Mouse (Mus musculus) retina, embryonic 14.5 days (tissue): ENCODE measurements around the gene Plxnb1.

Source experiments
- DNase-seq: peaks from one replicate; pipeline ENCODE4 v3.0.0-alpha.2; 2015; ENCODE audit warnings: low spot score

Gene Plxnb1

GRCm38 (mm10) chr9:109060898-109061295 lies 34.3 kb upstream of the Plxnb1 start:
- DNase-seq = no peak

DNA sequence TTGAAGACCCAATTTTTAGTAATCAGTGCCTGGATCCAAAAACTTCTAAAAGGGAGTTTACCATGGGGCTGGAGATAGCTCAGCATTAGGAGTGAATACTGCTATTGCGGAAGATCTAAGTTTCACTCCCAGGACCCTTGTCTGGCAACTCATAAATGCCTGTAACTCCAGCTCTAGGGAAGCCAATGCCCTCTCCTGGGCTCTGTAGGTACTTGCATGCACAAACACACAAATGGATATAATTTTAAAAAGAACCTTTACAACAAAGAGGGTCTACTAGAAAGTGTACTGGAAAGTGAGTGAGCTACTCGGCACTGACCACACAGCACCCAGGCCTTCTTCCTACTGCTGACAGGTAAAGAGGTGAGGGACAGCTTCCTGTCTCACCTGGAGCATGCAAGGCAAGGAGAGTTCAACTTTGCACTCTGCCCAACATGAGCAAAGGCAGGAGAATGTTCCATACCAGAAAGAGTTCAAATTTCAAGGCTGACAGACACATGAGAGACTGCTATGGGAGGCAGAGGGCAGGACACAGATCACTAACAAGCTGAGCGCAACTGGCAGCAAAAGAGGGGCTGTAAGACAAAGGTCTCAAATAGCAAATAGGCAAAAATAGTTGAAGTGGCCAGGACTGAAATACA lies 27.0 kb upstream of the Plxnb1 start:
- DNase-seq = no peak

DNA sequence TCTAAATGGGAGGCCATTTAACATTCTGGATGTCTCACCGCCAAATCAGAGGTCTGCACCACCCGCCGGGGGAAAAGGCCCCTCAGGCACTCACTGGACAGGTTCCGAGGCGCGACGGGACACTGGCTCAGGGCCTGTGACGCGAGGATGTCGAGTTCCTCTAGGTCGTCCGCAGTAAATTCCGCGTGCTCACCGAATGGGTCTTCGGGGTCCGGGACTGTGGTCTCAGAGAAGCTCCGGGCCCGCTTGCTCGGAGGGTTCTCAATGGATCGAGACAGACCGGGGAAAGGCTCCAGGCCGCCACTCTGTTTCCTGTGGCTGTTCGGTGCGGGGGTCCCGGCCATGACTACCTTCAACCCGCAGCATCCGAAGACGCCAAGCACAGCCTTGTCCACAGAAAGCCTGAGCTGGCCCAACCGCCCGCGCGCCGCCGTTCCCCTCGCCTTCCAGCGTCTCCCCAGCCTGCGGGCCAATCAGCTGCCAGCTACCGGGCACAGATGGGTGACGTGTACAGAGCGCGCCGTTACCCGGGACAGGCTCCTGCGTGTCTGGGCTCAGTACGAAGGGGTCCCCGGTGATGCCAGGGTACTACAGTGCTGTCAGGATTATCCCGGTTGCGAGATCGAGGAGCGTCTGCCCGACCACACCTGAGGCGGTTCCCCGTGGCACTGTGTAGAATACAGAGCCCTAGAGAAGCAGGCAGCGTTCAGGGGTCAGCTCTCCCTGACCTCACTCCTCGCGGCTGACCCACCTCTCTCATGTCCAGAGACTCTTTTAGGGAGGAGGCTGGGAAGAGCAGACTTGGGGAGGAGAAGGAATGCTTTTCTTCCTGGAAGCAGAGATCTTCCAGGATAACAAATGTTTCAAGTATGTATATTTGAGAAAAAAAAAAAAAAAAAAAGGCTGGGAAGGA lies 21.3 kb upstream of the Plxnb1 start, which contains the start of gene Atrip:
Gene Atrip, minus strand, starts transcription at position 464 of the 913 bp plus-strand sequence.
- DNase-seq = peak; percentile 91

GRCm38 (mm10) chr9:109080516-109080915 lies 14.7 kb upstream of the Plxnb1 start:
- no peak for DNase-seq

DNA sequence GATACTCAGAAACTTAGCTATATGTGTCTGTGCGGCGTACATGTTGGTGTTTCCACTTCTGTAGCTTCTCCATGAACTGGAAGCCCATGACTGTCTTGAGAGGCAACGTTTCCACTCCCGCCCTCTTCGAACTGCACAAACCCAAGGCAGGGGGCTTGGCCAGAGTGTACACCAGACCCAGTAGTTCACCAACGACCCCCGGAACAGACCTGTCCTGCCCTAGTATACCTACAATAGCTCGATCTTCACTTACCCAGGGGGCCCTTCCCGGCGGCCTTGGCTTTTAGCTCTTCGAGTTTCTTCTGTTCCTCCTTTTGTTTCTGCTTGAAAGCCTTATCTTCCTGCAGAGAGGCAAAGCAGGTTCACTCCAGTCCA lies 13.5 kb upstream of the Plxnb1 start:
- DNase-seq = no peak

GRCm38 (mm10) chr9:109082124-109082800 lies 12.9 kb upstream of the Plxnb1 start, which contains the start of the genes Ccdc51 and Tma7:
Ccdc51 (plus strand) TSS chr9:109082493.
Tma7 (minus strand) TSS chr9:109082587.
- peak; percentile 88 for DNase-seq

- peak; percentile 68 for DNase-seq
Measured at GRCm38 (mm10) chr9:109084922-109085321, 10.3 kb upstream of the Plxnb1 start.

- peak; percentile 67 for DNase-seq
Measured at GRCm38 (mm10) chr9:109087987-109088386, 7.2 kb upstream of the Plxnb1 start.

DNA sequence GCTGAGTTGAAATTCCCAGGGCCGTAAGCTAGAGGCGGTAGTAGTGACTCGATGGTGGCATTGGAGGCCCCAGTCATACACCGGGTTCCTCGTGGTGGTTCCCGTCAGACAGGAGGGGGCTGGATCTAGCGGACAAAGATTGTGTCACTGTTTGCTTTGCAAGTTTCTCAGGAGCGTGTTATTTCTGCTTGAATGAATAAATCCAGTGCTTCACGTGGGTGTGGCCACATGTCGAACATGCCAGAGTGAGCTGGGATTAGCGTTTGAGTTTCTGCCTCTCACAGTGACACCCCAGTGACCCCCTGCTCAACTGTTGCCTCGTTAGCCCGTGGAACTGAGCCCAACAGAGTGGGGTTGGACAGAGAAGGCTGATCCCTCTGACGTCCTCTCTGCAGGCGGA lies 4.7 kb upstream of the Plxnb1 start:
- peak; percentile 66 for DNase-seq

DNA sequence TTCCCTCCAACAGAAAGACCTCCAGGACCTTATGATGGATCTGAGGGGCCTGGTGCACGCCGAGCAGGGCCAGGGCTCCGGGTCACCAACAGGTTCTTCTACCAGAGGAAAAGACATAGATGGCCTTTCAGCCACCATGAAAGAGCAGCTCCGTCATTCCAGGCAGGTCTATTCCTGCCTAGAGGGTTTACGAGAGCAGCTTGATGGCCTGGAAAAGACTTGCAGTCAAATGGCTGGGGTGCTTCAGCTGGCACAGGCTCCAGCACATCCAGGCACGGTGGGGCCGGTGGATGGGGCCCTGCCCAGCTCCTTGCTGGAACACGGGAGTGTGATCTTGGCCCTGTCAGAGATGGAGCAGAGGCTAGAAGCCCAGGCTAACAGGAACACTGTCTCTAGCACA lies 3.4 kb upstream of the Plxnb1 start:
- DNase-seq = no peak

GRCm38 (mm10) chr9:109092799-109093198 lies 2.4 kb upstream of the Plxnb1 start:
- no peak for DNase-seq

DNA sequence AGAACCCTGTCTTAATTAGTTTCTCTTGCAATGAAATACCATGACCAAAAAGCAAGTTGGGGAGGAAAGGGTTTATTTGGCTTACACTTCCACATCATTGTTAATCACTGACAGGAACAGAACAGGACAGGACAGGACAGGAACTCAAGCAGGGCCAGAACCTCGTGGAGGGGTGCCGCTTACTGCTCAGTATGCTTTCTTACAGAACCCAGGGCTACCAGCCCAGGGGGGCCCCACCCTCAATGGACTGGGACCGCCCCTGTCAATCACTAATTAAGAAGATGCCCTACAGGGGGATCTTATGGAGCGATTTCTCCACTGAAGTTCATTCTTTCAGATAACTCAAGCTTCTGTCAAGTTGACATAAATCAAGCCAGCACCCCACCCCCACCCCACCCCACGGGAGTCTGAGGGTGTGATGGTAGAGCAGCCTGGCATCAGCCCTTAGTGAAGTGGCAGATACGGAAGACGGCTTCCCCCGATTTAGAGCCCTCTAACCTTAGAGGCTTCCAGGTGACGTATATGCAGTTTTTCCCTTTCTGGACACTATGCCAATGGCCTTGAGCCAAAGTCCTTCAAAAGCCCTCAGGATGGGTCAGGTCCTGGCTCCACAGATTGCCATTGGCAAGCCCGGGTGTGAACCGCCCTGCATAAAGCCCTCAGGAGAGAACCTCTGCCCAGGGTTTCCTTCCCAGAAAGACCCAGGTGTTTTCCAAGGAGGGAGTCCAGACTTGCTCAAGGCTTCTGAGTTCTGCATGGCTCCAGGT lies 1.2 kb upstream of the Plxnb1 start:
- DNase-seq = no peak

DNA sequence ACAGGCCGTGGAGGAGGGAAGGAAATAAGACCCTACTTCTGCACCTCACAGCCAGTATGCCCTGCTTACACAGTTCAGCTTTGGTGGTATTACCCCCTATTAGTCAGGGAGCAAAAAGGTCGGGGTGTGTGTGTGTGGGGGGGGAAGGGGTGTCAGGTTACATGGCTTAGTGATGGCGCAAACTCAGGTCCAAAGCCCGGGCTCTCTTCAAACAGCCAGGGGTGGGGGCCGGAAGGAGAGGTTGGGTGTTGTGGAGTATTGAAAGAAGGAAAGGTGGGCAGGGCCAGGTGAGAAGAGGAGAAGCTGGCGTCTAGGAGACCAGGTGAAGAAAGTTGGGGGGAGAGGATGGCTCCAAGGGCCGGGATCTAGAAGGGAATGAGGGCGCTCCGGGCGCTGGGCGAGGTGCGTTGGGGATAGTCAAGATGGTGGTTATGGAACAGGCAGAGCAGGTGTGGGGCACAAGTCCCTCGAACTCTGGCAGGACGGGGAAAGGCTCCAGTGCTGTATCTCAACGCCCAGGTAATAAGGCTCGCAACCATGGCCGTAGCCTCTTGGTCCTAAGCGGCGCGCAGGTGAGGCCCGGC lies 544 bp upstream of the Plxnb1 start:
- no peak for DNase-seq

DNA sequence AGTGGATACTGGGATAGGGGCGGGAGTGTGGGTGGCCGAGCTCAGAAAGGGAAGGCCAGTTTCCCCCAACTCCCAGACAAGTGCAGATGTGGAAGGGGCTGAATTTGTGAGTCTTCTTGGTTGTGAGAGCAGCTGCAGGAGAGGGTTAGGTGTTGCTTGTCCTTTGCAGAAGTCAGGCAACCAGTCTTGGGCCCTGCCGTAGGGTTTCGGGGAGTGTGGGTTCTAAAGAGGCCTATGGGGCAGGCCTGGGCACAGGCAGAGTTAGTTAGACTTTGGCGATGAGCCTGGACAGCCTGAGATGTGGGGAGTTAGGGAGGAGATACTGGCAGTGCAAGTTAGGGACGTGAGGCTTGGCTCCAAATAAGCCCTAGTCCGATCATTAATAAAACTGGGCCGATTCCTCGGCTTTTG lies 1.1 kb downstream of the Plxnb1 start:
- DNase-seq = peak; percentile 38

- DNase-seq = no peak
Measured at GRCm38 (mm10) chr9:109096856-109097255, 1.7 kb downstream of the Plxnb1 start.

DNA sequence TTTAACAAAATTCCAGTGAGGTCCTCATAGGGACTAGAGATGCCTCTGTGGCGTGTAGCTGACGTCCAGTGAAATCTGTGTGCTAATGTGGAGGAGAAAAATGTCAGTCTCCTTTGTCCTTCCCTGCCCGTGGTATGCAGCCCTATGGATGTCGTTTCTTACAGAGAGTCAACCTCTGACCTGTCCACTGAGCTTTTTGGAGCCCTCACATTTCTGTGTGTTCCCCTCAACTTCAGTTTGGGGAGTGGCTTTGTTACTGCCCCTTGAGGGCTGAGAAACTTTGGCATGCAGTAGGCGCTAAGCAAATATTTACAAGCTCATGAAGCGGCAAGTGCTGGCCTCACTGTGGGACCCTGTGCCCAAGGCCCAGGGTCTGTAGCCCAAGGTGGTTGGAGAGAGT lies 2.1 kb downstream of the Plxnb1 start:
- DNase-seq = no peak

- DNase-seq = no peak
Measured at GRCm38 (mm10) chr9:109097831-109098230, 2.6 kb downstream of the Plxnb1 start.

GRCm38 (mm10) chr9:109098366-109098765 lies 3.2 kb downstream of the Plxnb1 start:
- DNase-seq = no peak

DNA sequence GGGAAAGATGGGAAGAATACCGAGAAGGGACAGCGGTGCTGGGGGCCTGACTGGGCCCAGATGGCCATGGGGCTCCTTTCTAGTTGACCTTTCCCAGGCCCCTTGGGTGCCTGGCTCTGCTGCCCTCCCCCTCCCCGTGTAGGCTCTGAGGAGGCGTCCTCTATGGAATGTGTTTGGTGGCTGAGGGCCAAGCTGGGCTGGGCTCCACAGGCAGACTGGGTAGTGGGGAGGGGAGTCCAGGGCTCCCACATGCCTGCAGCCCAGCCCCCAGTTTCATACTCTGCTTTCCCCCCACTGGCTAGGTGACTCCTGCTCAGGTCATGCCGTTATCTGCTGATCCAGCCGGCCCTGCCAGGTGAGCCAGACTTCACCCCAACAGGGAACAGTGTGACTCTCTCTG lies 3.8 kb downstream of the Plxnb1 start:
- no peak for DNase-seq

DNA sequence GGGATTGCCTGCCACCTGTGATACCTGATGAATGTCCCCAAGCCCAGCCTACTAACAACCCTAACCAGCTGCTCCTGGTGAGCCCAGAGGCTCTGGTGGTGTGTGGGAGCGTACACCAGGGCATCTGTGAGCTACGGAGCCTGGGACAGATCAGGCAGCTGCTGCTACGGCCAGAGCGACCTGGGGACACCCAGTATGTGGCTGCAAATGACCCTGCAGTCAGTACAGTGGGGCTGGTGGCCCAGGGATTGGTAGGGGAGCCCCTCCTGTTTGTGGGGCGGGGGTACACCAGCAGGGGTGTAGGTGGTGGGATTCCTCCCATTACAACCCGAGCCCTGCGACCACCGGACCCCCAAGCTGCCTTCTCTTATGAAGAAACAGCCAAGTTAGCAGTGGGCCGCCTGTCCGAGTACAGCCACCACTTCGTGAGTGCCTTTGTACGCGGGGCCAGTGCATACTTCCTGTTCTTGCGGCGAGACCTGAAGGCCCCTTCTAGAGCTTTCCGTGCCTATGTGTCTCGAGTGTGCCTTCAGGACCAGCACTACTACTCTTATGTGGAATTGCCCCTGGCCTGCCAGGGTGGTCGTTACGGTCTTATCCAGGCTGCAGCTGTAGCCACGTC lies 5.2 kb downstream of the Plxnb1 start:
- no peak for DNase-seq

GRCm38 (mm10) chr9:109101933-109102445 lies 6.8 kb downstream of the Plxnb1 start:
- DNase-seq = no peak
